Mouse (Mus musculus): ENCODE data around the gene Myh3. TPM values are rescaled to one million over a fixed set of nuclear protein-coding genes. Genes with fewer than 3 reads are reported as not detected.

Gene Myh3
- polyA plus RNA-seq, 1 experiment from 2014 or later: 0.10 TPM

DNA sequence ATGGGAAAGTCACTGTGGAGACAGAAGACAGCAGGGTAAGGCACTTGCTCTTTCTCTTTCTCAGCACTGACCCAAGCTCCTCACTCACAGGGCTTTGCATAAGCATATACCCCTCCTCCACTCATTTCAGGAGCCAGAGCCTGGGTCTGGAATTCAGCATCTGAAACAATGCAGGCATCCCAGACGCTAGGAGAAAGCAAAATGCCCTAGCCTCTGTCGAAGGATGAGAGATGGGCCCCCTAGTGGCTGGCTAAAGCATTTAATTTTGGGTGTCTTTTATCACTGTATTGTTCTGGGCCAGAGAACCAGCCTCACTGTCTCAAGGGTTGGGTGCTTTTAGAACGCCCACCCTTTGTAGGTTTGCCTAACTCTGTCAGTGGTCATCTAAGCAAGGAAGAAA lies 2.1 kb downstream of the Myh3 start:
- no peak overlapping the region for H3K4me3 ChIP-seq (ENCODE audit: low read depth, low read length)
- no peaks in the 10 kb centered on the region for H3K4me1 ChIP-seq (replicated peaks; ENCODE audit: control insufficient read depth, insufficient read depth, low read length)
- no peak overlapping the region for H3K9ac ChIP-seq (ENCODE audit: low read depth, low read length)
- no peaks in the 10 kb centered on the region for H3K36me3 ChIP-seq (ENCODE audit: control insufficient read depth, insufficient read depth)
- H3K9me3 ChIP-seq (ENCODE audit: control insufficient read depth): no peaks in the 10 kb centered on the region
- WGBS: 5% methylated on average over 3 of the region's 3 CpGs
- peak; percentile 85 for TF ChIP-seq CTCF (IDR thresholded peaks at IDR 0.05; ENCODE audit: low read depth)
- no peak overlapping the region for H3K27ac ChIP-seq (ENCODE audit: low read depth, low read length)
- no peak for ATAC-seq
- peaks cover 9% of the 10 kb centered on the region for H3K27me3 ChIP-seq (replicated peaks; ENCODE audit: control insufficient read depth, insufficient read depth, low read length)
- no peak overlapping the region for H3K4me2 ChIP-seq (replicated peaks; ENCODE audit: low read depth)

DNA sequence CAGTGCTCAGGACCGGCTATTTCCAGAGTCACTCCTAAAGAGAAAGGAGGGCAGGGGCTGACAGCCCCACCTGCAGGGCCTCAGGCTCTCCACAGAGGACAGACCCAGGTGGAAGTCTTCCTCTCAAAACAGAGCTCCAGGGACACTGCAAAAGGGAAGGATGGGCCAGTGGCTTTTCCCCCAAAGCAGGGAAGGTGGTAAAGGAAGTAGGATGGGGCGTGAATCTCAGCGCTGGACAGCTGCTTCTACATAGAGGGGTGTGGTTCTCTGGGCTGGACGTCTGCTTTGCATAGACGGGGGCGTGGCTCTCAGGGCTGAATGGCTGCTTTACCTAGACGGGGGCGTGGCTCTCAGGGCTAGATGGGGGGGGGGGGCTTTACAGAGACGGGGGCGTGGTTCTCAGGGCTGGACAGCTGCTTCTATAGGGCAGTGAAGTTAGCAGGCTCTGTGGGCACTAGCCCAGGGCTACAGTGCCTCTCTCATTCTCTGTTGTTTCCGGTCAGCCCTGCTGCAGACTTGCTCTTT lies 3.1 kb downstream of the Myh3 start:
- Histone ChIP-seq H3K9me3 (ENCODE audit: control insufficient read depth) (no peaks in the 10 kb centered on the region), H3K27ac (ENCODE audit: low read depth, low read length) (no peak overlapping the region), H3K9ac (ENCODE audit: low read depth, low read length) (no peak overlapping the region), H3K4me3 (ENCODE audit: low read depth, low read length) (no peak overlapping the region), H3K4me2 (replicated peaks; ENCODE audit: low read depth) (peak overlapping the region; percentile 32; the same call in 1 of the 2 replicates), H3K27me3 (replicated peaks; ENCODE audit: control insufficient read depth, insufficient read depth, low read length) (peaks cover 9% of the 10 kb centered on the region), H3K4me1 (replicated peaks; ENCODE audit: control insufficient read depth, insufficient read depth, low read length) (no peaks in the 10 kb centered on the region), H3K36me3 (ENCODE audit: control insufficient read depth, insufficient read depth) (no peaks in the 10 kb centered on the region)
- WGBS: 2% methylated on average over 11 of the region's 11 CpGs
- ATAC-seq: peak; percentile 63
- TF ChIP-seq CTCF (IDR thresholded peaks at IDR 0.05; ENCODE audit: low read depth): no peak

DNA sequence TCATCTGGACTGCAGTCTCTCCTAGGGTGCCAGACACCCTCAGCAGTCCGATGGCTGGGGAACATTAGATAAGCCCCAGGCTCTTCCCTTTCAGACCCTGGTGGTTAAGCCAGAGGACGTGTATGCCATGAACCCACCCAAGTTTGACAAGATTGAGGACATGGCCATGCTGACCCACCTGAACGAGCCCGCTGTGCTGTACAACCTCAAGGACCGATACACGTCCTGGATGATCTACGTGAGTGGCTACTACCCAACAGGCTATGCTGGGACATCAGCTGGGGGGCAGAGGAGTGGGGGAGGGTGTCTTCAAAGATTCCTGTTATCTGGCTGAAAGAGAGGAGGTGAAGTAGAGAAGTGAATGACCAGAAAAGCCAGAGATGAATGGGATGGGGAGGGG lies 4.1 kb downstream of the Myh3 start:
- Histone ChIP-seq H3K9me3 (ENCODE audit: control insufficient read depth) (no peaks in the 10 kb centered on the region), H3K4me2 (replicated peaks; ENCODE audit: low read depth) (no peak overlapping the region), H3K4me3 (ENCODE audit: low read depth, low read length) (no peak overlapping the region), H3K4me1 (replicated peaks; ENCODE audit: control insufficient read depth, insufficient read depth, low read length) (no peaks in the 10 kb centered on the region), H3K36me3 (ENCODE audit: control insufficient read depth, insufficient read depth) (no peaks in the 10 kb centered on the region), H3K27me3 (replicated peaks; ENCODE audit: control insufficient read depth, insufficient read depth, low read length) (peaks cover 9% of the 10 kb centered on the region), H3K9ac (ENCODE audit: low read depth, low read length) (no peak overlapping the region), H3K27ac (ENCODE audit: low read depth, low read length) (no peak overlapping the region)
- 88% methylated on average over 7 of the region's 7 CpGs for WGBS
- no peak for TF ChIP-seq CTCF (IDR thresholded peaks at IDR 0.05; ENCODE audit: low read depth)
- no peak for ATAC-seq

- H3K36me3 ChIP-seq (ENCODE audit: control insufficient read depth, insufficient read depth): no peaks in the 10 kb centered on the region
- peaks cover 9% of the 10 kb centered on the region for H3K27me3 ChIP-seq (replicated peaks; ENCODE audit: control insufficient read depth, insufficient read depth, low read length)
- no peaks in the 10 kb centered on the region for H3K9me3 ChIP-seq (ENCODE audit: control insufficient read depth)
- H3K4me2 ChIP-seq (replicated peaks; ENCODE audit: low read depth): no peak overlapping the region
- no peak overlapping the region for H3K4me3 ChIP-seq (ENCODE audit: low read depth, low read length)
- no peak overlapping the region for H3K27ac ChIP-seq (ENCODE audit: low read depth, low read length)
- TF ChIP-seq CTCF (IDR thresholded peaks at IDR 0.05; ENCODE audit: low read depth): no peak
- ATAC-seq: no peak
- no peak overlapping the region for H3K9ac ChIP-seq (ENCODE audit: low read depth, low read length)
- H3K4me1 ChIP-seq (replicated peaks; ENCODE audit: control insufficient read depth, insufficient read depth, low read length): no peaks in the 10 kb centered on the region
- 78% methylated on average over 13 of the region's 13 CpGs for WGBS
These were observed 4.7 kb downstream of the Myh3 start for GRCm38 (mm10) chr11:67082793-67083192.

DNA sequence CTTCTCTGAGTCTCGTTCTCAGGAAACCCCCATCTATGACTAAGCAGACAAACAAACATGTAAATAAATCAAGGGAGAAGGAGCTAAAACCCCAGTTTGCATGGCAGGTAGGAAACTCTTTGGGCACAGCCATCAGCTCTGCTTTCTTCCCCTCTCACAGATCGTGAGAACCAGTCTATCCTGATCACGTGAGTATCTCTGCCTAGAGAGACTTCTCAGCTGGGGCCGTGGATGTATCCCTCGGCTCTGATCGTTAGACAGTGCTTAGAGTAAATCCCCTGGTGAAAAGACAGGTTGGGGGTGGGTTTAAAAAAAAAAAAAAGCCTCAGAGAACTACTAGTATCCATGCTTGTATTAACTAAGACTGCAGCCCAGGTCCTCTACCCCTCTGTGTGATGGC lies 5.1 kb downstream of the Myh3 start:
- no peak overlapping the region for H3K4me2 ChIP-seq (replicated peaks; ENCODE audit: low read depth)
- H3K27ac ChIP-seq (ENCODE audit: low read depth, low read length): no peak overlapping the region
- no peak for TF ChIP-seq CTCF (IDR thresholded peaks at IDR 0.05; ENCODE audit: low read depth)
- ATAC-seq: no peak
- H3K27me3 ChIP-seq (replicated peaks; ENCODE audit: control insufficient read depth, insufficient read depth, low read length): peaks cover 9% of the 10 kb centered on the region
- H3K9ac ChIP-seq (ENCODE audit: low read depth, low read length): no peak overlapping the region
- H3K36me3 ChIP-seq (ENCODE audit: control insufficient read depth, insufficient read depth): no peaks in the 10 kb centered on the region
- H3K4me3 ChIP-seq (ENCODE audit: low read depth, low read length): no peak overlapping the region
- no peaks in the 10 kb centered on the region for H3K9me3 ChIP-seq (ENCODE audit: control insufficient read depth)
- WGBS: 63% methylated on average over 6 of the region's 6 CpGs
- H3K4me1 ChIP-seq (replicated peaks; ENCODE audit: control insufficient read depth, insufficient read depth, low read length): no peaks in the 10 kb centered on the region

DNA sequence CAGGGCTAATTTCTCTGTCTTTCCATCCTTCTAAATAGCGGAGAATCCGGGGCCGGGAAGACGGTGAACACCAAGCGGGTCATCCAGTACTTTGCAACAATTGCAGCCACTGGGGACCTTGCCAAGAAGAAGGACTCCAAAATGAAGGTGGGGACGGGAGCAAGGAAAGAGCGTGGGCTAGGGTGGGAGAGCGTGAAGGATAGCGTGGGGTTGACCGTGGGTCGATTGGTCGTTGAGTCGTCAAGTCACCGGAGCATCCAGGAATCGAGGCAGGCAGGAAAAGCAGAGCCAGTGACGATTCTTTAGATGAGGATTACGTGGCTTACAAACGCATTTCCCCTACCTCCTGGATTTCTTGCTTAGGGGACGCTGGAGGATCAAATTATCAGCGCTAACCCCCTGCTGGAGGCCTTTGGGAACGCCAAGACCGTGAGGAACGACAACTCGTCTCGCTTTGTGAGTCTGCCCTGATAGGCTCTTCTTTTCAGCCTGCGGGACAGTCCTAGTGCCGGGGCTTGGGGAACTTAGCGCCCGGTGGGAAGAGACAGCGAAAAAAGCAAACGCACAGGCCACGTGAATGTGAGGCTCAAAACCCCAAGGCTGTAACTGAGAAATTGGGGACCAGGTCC lies 5.7 kb downstream of the Myh3 start:
- Histone ChIP-seq H3K9me3 (ENCODE audit: control insufficient read depth) (no peaks in the 10 kb centered on the region), H3K4me2 (replicated peaks; ENCODE audit: low read depth) (no peak overlapping the region), H3K36me3 (ENCODE audit: control insufficient read depth, insufficient read depth) (no peaks in the 10 kb centered on the region), H3K27me3 (replicated peaks; ENCODE audit: control insufficient read depth, insufficient read depth, low read length) (peaks cover 9% of the 10 kb centered on the region), H3K4me3 (ENCODE audit: low read depth, low read length) (no peak overlapping the region), H3K27ac (ENCODE audit: low read depth, low read length) (no peak overlapping the region), H3K9ac (ENCODE audit: low read depth, low read length) (no peak overlapping the region), H3K4me1 (replicated peaks; ENCODE audit: control insufficient read depth, insufficient read depth, low read length) (no peaks in the 10 kb centered on the region)
- TF ChIP-seq CTCF (IDR thresholded peaks at IDR 0.05; ENCODE audit: low read depth): peak; percentile 23; the same call in 1 of the 2 replicates
- WGBS: 42% methylated on average over 32 of the region's 32 CpGs
- no peak for ATAC-seq
